Mouse (Mus musculus) liver, adult 2 months (tissue): ENCODE results near the gene Adamtsl1.

Experiments used
- CTCF ChIP-seq: fragments of 200-500 bp; IDR thresholded peaks from 2 replicates; pipeline ENCODE4 v1.5.1; 2011; ENCODE audit warnings: low read depth, low read length, control low read depth
- POLR2A ChIP-seq: fragments of 200-500 bp; IDR thresholded peaks from 2 replicates; pipeline ENCODE4 v1.6.1; 2011; ENCODE audit warnings: low read length, control low read depth; ENCODE audit not compliant: insufficient read depth; ENCODE audit errors: extremely low read depth

GRCm38 (mm10) chr4:86426549-86426948 lies 912.6 kb downstream of the Adamtsl1 start:
- TF ChIP-seq POLR2A (no peak), CTCF (no peak)
